Mouse (Mus musculus): ENCODE results near the gene Zfand4.

Zfand4 gene

DNA sequence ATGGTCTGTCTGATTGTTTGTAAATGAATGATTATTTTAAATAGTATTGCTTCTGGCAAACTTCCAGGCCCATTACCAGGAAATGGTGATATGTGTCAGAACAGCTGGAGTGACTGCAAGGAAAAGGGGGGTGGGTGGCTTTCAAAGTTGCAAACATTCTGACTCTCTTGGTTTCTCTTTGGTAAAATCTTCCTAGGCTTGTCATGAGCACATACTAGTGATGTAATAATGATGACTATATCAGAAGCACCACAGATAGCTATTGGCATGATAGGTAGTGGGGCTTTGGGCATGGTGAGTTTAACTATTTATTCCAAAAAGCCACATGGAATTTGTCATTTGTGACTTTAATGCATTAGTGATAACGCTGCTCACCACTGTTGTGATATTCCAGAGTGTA lies 110.1 kb downstream of the Zfand4 start:
- no peak for DNase-seq (ENCODE audit: low spot score in 2 of 2)

- DNase-seq (ENCODE audit: low spot score in 2 of 2): no peak
These were observed 110.6 kb downstream of the Zfand4 start for GRCm38 (mm10) chr6:116374618-116375017.

DNA sequence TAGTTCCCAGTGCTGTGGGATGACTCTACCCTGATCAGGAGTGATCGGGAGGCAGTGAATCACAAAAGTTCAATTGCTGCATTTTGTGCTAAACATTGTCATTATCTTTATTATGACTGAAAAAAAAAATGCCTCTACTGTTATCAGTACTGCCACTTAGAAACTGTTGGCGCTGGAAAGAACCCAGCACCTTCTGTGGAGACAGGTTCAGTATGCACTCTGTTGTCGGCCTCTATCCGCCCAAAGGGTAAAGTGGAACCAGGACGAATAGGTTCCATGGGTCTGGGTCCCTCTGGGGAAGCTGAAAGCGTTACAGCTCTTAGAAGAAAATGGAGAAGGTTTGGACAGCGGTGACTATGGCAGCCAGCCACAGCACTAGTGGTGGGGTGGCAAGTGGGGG lies 114.9 kb downstream of the Zfand4 start:
- no peak for DNase-seq (ENCODE audit: low spot score in 2 of 2)

All from frontal cortex, postnatal 25 days (tissue).